Mouse (Mus musculus) hindbrain, embryonic 11.5 days (tissue): ENCODE measurements at regions not wholly inside any gene's neighbourhood (a gene's known extent, or its start where the extent isn't known, plus 50 kb on each side); places are given as distances from the start of the nearest gene placed in this dataset.
A peak's percentile ranks its signal among the peaks of the same experiment; 100 is the strongest.

Experiments used
- ATAC-seq: fragments of 200-750 bp; cut with Nextera tagmentation; 2 replicates; pipeline ENCODE4 v1.8.0; 2017; ENCODE audit warnings: mild to moderate bottlenecking, moderate TSS enrichment, moderate library complexity; ENCODE audit not compliant: low FRiP score
- DNase-seq: peaks from one replicate; pipeline ENCODE4 v3.0.0-alpha.2; 2015; ENCODE audit warnings: low spot score
- H3K27ac ChIP-seq: fragments of 300-500 bp; sonication (generic); 2 replicates; pipeline ENCODE4 v1.5.1; 2014; ENCODE audit warnings: mild to moderate bottlenecking, low read depth, low read length
- H3K27me3 ChIP-seq: fragments of 300-500 bp; sonication (generic); 2 replicates; pipeline ENCODE4 v1.6.1; 2014; ENCODE audit warnings: mild to moderate bottlenecking, low read length, moderate library complexity, mixed read lengths; ENCODE audit not compliant: control insufficient read depth, insufficient read depth
- H3K36me3 ChIP-seq: fragments of 300-500 bp; sonication (generic); 2 replicates; pipeline ENCODE4 v1.6.1; 2014; ENCODE audit warnings: mild to moderate bottlenecking, low read length, moderate library complexity, mixed read lengths; ENCODE audit not compliant: control insufficient read depth, insufficient read depth
- H3K4me1 ChIP-seq: fragments of 300-500 bp; sonication (generic); replicated peaks from 2 replicates; pipeline ENCODE4 v1.6.1; 2014; ENCODE audit warnings: low read length, mixed read lengths; ENCODE audit not compliant: control insufficient read depth, insufficient read depth
- H3K4me2 ChIP-seq: fragments of 300-500 bp; sonication (generic); replicated peaks from 2 replicates; pipeline ENCODE4 v1.6.1; 2014; ENCODE audit warnings: mild to moderate bottlenecking, low read depth, low read length
- H3K4me3 ChIP-seq: fragments of 300-500 bp; sonication (generic); 2 replicates; pipeline ENCODE4 v1.5.1; 2014; ENCODE audit warnings: low read depth, low read length
- H3K9ac ChIP-seq: fragments of 300-500 bp; sonication (generic); 2 replicates; pipeline ENCODE4 v1.6.1; 2014; ENCODE audit warnings: low read depth, low read length
- H3K9me3 ChIP-seq: fragments of 300-500 bp; sonication (generic); 2 replicates; pipeline ENCODE4 v1.6.1; 2016; ENCODE audit warnings: low read length; ENCODE audit not compliant: control insufficient read depth
- WGBS: fragments of 180-500 bp; shearing (Covaris S2); extraction: QIAGEN DNeasy Blood & Tissue Kit; methylation state at CpG from one replicate; pipeline ENCODE4 v1.1.7; 2014; 5-methylcytosine and 5-hydroxymethylcytosine counted together

DNA sequence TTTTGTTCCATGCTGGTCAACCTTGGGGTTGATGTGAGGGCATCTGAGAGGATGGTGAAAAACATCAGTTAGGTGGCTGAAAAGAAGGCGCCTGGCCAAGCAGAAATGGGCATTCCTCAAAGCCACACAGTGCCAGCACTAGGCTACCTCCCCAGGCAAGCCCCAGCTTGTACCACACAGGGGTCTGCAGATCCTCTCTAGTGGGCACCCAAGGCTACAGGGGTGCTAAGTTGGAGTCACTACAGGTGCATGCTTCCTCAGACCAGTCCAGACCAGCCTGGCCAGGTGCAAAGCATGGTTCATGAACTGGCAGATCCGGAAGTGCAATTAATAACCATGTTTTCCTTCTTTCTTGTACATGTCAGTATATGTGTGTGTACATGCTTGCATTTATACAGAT is 137.1 kb downstream of the Plekhb2 start:
- no peak; the same call in 1 of the 2 replicates for ATAC-seq
- Histone ChIP-seq H3K27ac (no peak overlapping the region), H3K4me1 (no peaks in the 10 kb centered on the region), H3K27me3 (no peaks in the 10 kb centered on the region), H3K4me3 (no peak overlapping the region), H3K4me2 (no peak overlapping the region), H3K9me3 (no peaks in the 10 kb centered on the region), H3K9ac (no peak overlapping the region), H3K36me3 (no peaks in the 10 kb centered on the region)
- DNase-seq = no peak
- 89% methylated on average over 2 of the region's 2 CpGs for WGBS

DNA sequence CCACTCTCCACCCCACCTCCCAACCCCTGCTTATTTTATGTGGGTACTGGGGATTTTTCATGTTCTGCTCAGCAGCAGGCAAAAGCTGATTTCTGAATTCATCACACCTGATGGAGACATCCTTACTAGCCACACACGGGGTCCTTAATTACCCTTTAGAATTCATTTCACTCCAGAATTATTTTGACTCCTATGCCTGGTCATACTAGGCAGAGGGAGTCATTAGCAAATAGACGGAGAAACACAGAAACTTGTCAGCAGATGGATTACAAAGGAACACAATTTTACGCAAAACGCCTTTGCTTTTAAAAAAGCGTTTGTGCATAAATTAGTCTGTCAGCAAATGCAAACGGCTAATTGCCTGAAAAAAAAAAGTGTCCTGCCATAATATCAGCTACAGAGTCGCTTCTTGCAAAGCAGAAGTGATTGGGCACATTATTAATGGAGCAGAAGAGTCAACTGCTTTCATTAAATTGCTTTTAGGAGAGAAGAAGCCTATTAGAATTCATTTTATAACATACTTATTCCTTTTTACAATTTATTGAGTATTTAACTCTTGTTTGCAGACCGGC is 138.0 kb downstream of the Plekhb2 start:
- 75% methylated on average over 8 of the region's 8 CpGs for WGBS
- H3K27ac ChIP-seq = no peak overlapping the region
- H3K9me3 ChIP-seq = no peaks in the 10 kb centered on the region
- no peak overlapping the region for H3K4me2 ChIP-seq
- no peaks in the 10 kb centered on the region for H3K36me3 ChIP-seq
- DNase-seq (no peak), ATAC-seq (no peak)
- no peak overlapping the region for H3K9ac ChIP-seq
- H3K4me3 ChIP-seq = no peak overlapping the region
- H3K4me1 ChIP-seq = no peaks in the 10 kb centered on the region
- H3K27me3 ChIP-seq = no peaks in the 10 kb centered on the region

DNA sequence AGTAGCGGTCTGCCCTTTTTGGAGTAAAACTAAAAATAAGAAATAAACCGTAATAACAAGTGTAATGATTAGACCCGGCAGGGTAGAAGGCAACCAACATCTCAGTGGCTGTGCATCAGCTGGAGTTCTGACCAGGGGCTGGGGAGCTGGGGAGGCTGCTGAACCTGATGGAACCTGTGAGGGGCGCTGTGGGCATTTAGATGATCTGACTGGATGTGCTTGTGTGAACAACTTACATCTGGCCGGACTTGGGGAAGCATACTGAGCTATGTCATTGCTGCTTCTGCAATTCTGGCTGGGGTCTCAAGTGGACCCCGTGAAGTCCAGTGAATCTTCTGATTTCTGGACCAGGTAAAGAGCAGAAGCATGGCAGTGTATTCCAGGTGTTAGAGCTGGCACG is 138.4 kb downstream of the Plekhb2 start:
- 76% methylated on average over 7 of the region's 7 CpGs for WGBS
- Histone ChIP-seq H3K36me3 (no peaks in the 10 kb centered on the region), H3K4me1 (no peaks in the 10 kb centered on the region), H3K9ac (no peak overlapping the region), H3K27ac (no peak overlapping the region), H3K4me3 (no peak overlapping the region), H3K27me3 (no peaks in the 10 kb centered on the region), H3K9me3 (no peaks in the 10 kb centered on the region), H3K4me2 (no peak overlapping the region)
- DNase-seq (peak; percentile 48), ATAC-seq (no peak)

DNA sequence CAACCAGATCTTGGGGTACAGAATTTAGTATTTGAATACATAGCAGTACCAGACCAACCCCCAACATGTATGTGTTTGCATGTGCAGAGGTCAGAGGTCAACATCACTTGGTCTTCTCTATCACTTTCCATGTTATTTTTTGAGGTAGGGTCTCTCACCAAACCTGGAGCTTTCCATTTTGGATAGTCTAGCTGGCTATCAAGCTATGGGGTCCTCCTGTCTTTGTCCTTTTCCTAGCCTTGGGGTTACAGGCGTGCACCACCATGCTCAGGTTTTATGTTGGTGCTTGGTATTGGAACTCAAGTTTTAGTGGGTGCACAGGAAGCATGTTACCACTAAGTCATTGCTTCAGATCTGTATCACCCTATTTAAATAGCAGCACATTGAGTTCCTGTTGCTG is 151.0 kb downstream of the Plekhb2 start:
- no peaks in the 10 kb centered on the region for H3K4me1 ChIP-seq
- H3K27ac ChIP-seq = no peak overlapping the region
- no peaks in the 10 kb centered on the region for H3K27me3 ChIP-seq
- ATAC-seq (no peak), DNase-seq (no peak)
- 82% methylated on average over 1 of the region's 1 CpGs for whole genome bisulfite sequencing
- H3K9ac ChIP-seq = no peak overlapping the region
- H3K4me3 ChIP-seq = no peak overlapping the region
- no peaks in the 10 kb centered on the region for H3K36me3 ChIP-seq
- no peak overlapping the region for H3K4me2 ChIP-seq
- no peaks in the 10 kb centered on the region for H3K9me3 ChIP-seq

DNA sequence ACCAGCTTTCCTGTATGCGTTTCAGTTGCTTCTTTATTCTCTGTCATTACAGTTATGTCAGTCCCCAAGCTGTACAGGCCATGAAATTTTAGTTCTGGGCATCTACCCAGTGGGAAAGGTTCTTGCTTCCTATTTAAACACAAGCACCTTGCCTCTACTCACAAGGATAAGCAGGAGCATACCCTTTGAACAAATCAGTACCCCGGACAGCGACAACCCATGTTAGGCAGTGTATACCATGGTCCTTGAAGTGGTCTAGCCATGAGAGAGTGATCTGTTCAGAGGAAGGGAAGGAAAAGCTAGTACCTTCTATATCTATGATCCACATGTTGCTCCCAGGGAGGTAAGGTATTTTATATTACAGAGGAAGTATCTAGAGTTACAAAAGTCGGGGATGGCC is 167.7 kb downstream of the Plekhb2 start:
- 70% methylated on average over 4 of the region's 4 CpGs for WGBS

DNA sequence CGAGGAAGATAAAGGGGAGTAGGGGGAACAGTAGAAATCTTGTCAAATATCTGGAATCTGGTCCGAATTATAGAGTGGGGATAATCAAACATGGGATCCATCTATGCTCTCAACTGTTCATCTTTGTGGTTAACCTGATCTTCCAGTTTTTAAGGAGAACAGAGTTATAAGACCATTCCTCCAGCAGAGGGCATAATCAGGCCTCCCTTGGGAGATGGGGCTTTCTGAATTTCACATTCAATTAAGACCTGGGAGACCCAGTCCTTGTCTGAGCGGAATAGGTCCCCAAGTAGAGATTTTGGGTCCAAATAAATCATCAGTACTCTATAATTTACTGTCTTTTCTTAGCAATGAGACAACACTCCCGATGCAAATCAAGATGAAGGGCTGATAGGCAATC is 182.8 kb downstream of the Plekhb2 start:
- Histone ChIP-seq H3K9me3 (no peaks in the 10 kb centered on the region), H3K36me3 (no peaks in the 10 kb centered on the region), H3K4me1 (no peaks in the 10 kb centered on the region), H3K9ac (no peak overlapping the region), H3K27ac (no peak overlapping the region), H3K4me2 (no peak overlapping the region), H3K4me3 (no peak overlapping the region), H3K27me3 (no peaks in the 10 kb centered on the region)
- DNase-seq (peak; percentile 30), ATAC-seq (no peak)
- WGBS = 66% methylated on average over 4 of the region's 4 CpGs

More for the DNA sequence above, 167.7 kb downstream of the Plekhb2 start:
- no peak overlapping the region for H3K9ac ChIP-seq
- no peak overlapping the region for H3K27ac ChIP-seq
- no peaks in the 10 kb centered on the region for H3K27me3 ChIP-seq
- H3K4me3 ChIP-seq = no peak overlapping the region
- no peaks in the 10 kb centered on the region for H3K4me1 ChIP-seq
- ATAC-seq (no peak), DNase-seq (peak; percentile 59)
- no peak overlapping the region for H3K4me2 ChIP-seq
- H3K36me3 ChIP-seq = no peaks in the 10 kb centered on the region
- no peaks in the 10 kb centered on the region for H3K9me3 ChIP-seq

DNA sequence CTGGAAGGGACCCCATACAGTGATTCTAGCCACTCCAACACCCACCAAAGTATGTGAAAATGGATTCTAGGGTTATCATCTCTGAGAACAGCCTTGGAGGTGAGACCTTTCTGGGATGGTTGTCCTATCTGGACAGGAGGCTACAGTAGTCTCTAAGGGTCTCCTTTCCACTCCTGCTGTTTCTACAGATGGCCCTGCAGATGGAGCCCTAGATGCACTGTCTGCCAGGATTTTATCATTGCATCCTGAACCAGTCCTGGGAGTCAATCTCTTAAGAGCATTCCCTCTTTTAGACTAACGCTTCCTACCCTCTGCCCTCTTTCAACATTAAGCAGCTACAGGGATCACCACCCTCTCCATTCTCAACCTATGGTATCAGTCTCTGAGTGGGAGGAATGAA is 223.0 kb downstream of the Plekhb2 start:
- H3K36me3 ChIP-seq = no peaks in the 10 kb centered on the region
- no peak overlapping the region for H3K4me2 ChIP-seq
- H3K4me3 ChIP-seq = no peak overlapping the region
- ATAC-seq (no peak), DNase-seq (no peak)
- 89% methylated on average over 1 of the region's 1 CpGs for WGBS
- H3K9me3 ChIP-seq = no peaks in the 10 kb centered on the region
- H3K4me1 ChIP-seq = no peaks in the 10 kb centered on the region
- H3K27ac ChIP-seq = no peak overlapping the region
- H3K9ac ChIP-seq = no peak overlapping the region
- no peaks in the 10 kb centered on the region for H3K27me3 ChIP-seq

DNA sequence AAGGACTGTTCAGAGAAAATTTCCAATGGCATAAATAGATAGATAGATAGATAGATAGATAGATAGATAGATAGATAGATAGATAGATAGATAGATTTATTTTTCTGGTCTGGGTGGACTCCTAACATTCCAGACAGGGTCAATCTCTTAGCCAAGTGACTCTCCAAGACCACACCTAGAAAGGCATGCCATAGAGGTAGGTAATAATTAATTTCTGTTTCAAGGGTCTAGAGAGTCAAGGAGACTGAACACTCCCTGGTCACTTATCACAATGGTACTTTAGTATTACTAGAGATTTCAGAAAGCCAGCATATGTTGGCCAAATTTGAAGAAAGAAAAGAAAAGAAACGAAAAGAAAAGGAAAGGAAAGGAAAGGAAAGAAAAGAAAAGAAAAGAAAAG is 245.1 kb downstream of the Plekhb2 start:
- 67% methylated on average over 1 of the region's 1 CpGs for WGBS
- Histone ChIP-seq H3K27ac (no peak overlapping the region), H3K9me3 (no peaks in the 10 kb centered on the region), H3K36me3 (no peaks in the 10 kb centered on the region), H3K9ac (no peak overlapping the region), H3K4me1 (no peaks in the 10 kb centered on the region), H3K27me3 (no peaks in the 10 kb centered on the region), H3K4me2 (no peak overlapping the region), H3K4me3 (no peak overlapping the region)
- no peak for ATAC-seq
- DNase-seq = no peak

DNA sequence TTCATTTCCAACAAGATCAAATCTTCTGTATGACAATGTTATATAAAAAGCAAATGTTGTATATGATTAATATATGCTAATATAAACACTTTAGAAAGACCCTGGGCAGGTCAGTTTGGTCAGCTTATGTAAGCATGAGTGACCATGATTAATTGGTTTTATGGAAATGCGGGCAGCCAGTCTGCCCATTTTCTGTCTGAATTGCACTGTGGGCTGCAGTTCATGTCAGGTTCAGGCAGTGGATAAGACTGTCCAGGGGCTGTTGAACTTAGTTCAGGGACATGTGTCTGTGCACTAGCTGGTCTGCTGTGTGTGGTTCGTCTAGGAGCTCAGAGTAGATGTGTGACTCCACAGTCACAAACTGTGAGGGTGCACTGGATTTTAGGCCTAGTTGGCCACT is 246.0 kb downstream of the Plekhb2 start:
- Histone ChIP-seq H3K4me1 (no peaks in the 10 kb centered on the region), H3K36me3 (no peaks in the 10 kb centered on the region), H3K27ac (no peak overlapping the region), H3K4me2 (no peak overlapping the region), H3K4me3 (no peak overlapping the region), H3K9me3 (no peaks in the 10 kb centered on the region), H3K9ac (no peak overlapping the region), H3K27me3 (no peaks in the 10 kb centered on the region)
- DNase-seq (peak; percentile 13), ATAC-seq (peak; percentile 45; the same call in 1 of the 2 replicates)
- WGBS = 57% methylated on average over 2 of the region's 2 CpGs
